Mouse (Mus musculus) heart, adult 2 months (tissue): Measurements from ENCODE around the gene Perm1. TPM values are rescaled to one million over a fixed set of nuclear protein-coding genes. Genes with fewer than 3 reads are reported as not detected.

Source experiments
- DNase-seq, 2 experiments: peaks; one replicate each; pipeline ENCODE4 v3.0.0; 2021
- H3K27ac ChIP-seq: fragments of 200-600 bp; 2 replicates; pipeline ENCODE4 v1.8.1; 2022
- H3K27me3 ChIP-seq: fragments of 200-500 bp; 2 replicates; pipeline ENCODE4 v1.6.1; 2012; ENCODE audit warnings: mild to moderate bottlenecking, low read length, inconsistent platforms, mixed read lengths; ENCODE audit not compliant: control insufficient read depth, insufficient read depth
- H3K36me3 ChIP-seq: fragments of 200-500 bp; 2 replicates; pipeline ENCODE4 v1.6.1; 2012; ENCODE audit warnings: low read length, inconsistent platforms; ENCODE audit not compliant: control insufficient read depth, insufficient read depth
- H3K4me1 ChIP-seq: fragments of 200-500 bp; 2 replicates; pipeline ENCODE4 v1.6.1; 2011; ENCODE audit warnings: low read length; ENCODE audit not compliant: control insufficient read depth, insufficient read depth
- H3K4me3 ChIP-seq: fragments of 200-600 bp; 2 replicates; pipeline ENCODE4 v1.8.1; 2022
- H3K79me2 ChIP-seq: fragments of 200-500 bp; replicated peaks from 2 replicates; pipeline ENCODE4 v1.6.1; 2012; ENCODE audit warnings: mild to moderate bottlenecking, inconsistent platforms, low read length, moderate library complexity, mixed read lengths; ENCODE audit not compliant: control insufficient read depth, insufficient read depth
- H3K9ac ChIP-seq: fragments of 200-500 bp; 2 replicates; pipeline ENCODE4 v1.6.1; 2012; ENCODE audit warnings: low read depth, mild to moderate bottlenecking, control low read depth, inconsistent platforms, low read length, mixed read lengths
- CTCF ChIP-seq: fragments of 200-600 bp; IDR thresholded peaks from 2 replicates; pipeline ENCODE4 v1.8.1; 2022; ENCODE audit warnings: antibody characterized with exemption, mild to moderate bottlenecking, moderate library complexity
- EP300 ChIP-seq: fragments of 200-500 bp; IDR thresholded peaks from 2 replicates; pipeline ENCODE4 v1.6.1; 2011; ENCODE audit warnings: low read depth, low read length, control low read depth; ENCODE audit not compliant: insufficient read depth
- POLR2A ChIP-seq: fragments of 200-500 bp; IDR thresholded peaks from 2 replicates; pipeline ENCODE4 v1.6.1; 2011; ENCODE audit warnings: mild to moderate bottlenecking, low read depth, low read length, control low read depth; ENCODE audit not compliant: insufficient read depth
- WGBS: fragments of 180-500 bp; shearing (Covaris S2); methylation state at CpG from one replicate; pipeline ENCODE4 v1.1.7; 2018; 5-methylcytosine and 5-hydroxymethylcytosine counted together
- intact Hi-C: fragments of 180-260 bp; cut with DNase I; formaldehyde crosslinking; loops from one replicate; pipeline ENCODE4 v1.15.1; 2025
- polyA plus RNA-seq: library from polyadenylated mRNA; depleted of rRNA; stranded (reverse); fragments of >200 nt; gene quantifications from 2 replicates; pipeline ENCODE4 v1.2.3, GENCODE M21; 2012
- total RNA-seq, 2 experiments: library from RNA; stranded (reverse); gene quantifications; 2 replicates each; pipeline ENCODE4 v1.2.3; 2021

Gene Perm1
- total and polyA plus RNA-seq, 3 experiments: 163 to 332 (median 273) TPM

DNA sequence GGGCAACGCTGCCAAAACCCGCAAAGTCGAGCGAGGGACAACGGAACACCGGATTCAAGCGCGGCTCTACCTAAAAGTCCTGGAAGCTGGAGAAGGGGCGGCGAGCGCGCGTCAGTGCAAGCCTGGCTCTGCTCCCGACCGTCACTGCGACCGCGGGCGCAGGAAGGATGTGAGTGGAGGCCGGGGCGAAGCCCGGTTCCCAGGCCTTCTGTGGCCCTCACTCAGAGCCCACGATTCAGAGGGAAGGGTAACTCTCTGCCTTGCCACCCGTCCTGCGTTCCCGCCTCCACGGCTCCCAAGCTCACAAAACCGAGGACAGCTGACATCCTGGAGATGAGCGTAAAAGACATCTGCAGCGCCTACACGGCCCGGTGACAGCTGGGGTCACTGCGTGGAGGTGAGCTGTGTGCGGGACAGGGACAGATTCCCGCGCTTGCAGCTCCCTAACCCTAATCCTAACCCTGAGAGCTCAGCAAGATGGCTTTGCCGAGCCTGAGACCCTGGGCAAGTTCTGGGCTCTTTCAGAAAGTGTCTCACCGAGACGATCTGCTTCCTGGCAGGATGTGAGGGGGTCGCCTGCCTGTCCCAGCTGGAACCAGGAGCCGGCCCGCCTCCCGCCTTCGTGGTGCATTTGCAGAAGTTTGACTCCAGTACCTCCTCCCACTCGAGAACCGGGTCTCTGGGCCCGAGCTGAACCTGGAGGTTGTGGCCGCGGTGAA lies 12.1 kb upstream of the Perm1 start:
- peak; percentile 32 to 55 for DNase-seq
- H3K4me3 ChIP-seq: peak overlapping the region; percentile 80
- no peaks in the 10 kb centered on the region for H3K79me2 ChIP-seq
- intact Hi-C loops: loop anchor here (2.0 kb wide), 2 partner anchors 31 to 95 kb away; partner anchors contain the start of genes 9430015G10Rik and Plekhn1
- H3K4me1 ChIP-seq: peaks cover 16% of the 10 kb centered on the region
- TF ChIP-seq CTCF (no peak), POLR2A (no peak), EP300 (no peak)
- H3K27me3 ChIP-seq: no peaks in the 10 kb centered on the region
- WGBS: 2% methylated on average over 49 of the region's 49 CpGs
- H3K27ac ChIP-seq: peak overlapping the region; percentile 91
- peaks cover 2% of the 10 kb centered on the region; the same call in 1 of the 2 replicates for H3K36me3 ChIP-seq
- H3K9ac ChIP-seq: peak overlapping the region; percentile 81

DNA sequence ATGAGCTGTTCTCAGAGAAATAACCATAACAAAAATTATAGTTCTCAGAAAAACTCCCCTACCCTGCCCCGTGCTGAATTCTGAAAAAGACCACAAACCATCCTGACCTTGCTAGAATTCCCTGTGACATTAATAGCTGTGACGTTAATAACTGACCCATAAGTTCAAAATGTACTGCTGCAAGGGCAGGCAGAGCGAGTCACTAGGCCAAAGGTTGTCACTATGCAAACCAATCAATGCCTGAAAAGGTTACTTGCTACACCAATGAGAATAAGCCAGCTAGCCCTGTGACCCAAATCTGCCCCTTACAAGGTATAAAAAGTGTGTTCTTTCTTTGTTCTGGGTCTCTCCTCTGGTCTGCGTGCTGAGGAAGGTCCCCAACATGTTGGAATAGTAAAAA lies 6.8 kb upstream of the Perm1 start:
- no peak for TF ChIP-seq POLR2A
- no peak for TF ChIP-seq CTCF
- TF ChIP-seq EP300: no peak
- intact Hi-C loops: no loop called here
- Histone ChIP-seq H3K4me3 (no peak overlapping the region), H3K27me3 (no peaks in the 10 kb centered on the region), H3K27ac (no peak overlapping the region), H3K9ac (no peak overlapping the region), H3K4me1 (peaks cover 7% of the 10 kb centered on the region), H3K79me2 (no peaks in the 10 kb centered on the region), H3K36me3 (peaks cover 2% of the 10 kb centered on the region; the same call in 1 of the 2 replicates)
- no peak for DNase-seq
- 92% methylated on average over 4 of the region's 4 CpGs for whole genome bisulfite sequencing

DNA sequence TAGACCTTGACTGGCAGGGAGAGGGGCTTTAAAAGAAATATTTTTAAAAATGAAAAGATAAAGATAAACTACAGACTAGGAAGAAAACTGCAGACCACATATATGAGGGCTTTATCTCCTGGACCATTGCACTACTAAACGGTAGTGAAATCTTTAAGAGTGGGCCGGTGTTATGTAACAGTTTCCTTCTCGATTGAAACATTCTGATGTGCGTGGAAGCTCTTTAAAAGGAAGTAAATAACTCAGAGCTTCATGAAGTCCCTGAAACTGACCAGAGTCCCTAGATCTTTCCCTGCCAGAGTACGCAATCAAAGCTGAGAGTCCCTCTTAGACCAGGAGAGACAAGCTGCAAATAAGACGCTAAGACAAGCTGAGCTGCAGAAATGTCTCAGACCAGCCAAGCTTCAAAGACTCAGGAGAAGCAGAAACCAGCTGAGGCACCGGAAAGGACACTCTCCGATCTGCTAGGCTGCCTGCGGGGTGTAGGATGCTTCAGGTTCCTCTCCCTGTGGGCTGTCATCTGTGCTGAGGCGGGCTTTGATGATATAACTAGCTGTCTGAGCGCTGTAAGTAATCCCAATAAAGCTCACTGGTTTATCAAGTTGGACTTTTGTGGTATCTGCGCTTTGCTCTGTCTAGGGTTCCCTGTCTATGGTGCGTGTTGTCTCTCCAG lies 5.6 kb upstream of the Perm1 start:
- 65% methylated on average over 13 of the region's 13 CpGs for WGBS
- Histone ChIP-seq H3K9ac (no peak overlapping the region), H3K36me3 (peaks cover 2% of the 10 kb centered on the region; the same call in 1 of the 2 replicates), H3K4me3 (no peak overlapping the region), H3K27ac (no peak overlapping the region), H3K79me2 (no peaks in the 10 kb centered on the region), H3K27me3 (no peaks in the 10 kb centered on the region), H3K4me1 (peaks cover 3% of the 10 kb centered on the region)
- no peak for TF ChIP-seq EP300
- no peak for TF ChIP-seq CTCF
- no peak for TF ChIP-seq POLR2A
- intact Hi-C loops: no loop called here
- DNase-seq: no peak

DNA sequence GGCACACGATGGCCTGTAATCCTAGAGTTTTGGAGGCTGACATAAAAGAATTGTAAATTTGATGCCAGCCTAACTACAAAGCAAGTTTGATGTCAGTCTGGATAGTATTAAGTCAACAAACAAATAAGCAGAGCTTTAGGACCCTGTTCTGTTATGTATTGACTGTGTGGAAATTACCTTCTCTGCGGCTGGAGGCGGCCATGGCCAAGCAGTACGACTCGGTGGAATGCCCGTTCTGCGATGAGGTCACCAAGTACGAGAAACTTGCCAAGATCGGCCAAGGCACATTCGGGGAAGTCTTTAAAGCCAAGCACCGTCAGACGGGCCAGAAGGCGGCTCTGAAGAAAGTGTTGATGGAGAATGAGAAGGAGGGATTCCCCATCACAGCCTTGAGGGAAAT lies 2.5 kb upstream of the Perm1 start:
- Histone ChIP-seq H3K27me3 (no peaks in the 10 kb centered on the region), H3K4me3 (no peak overlapping the region), H3K36me3 (no peaks in the 10 kb centered on the region), H3K27ac (no peak overlapping the region), H3K4me1 (no peaks in the 10 kb centered on the region), H3K79me2 (no peaks in the 10 kb centered on the region), H3K9ac (no peak overlapping the region)
- intact Hi-C loops: no loop called here
- WGBS: 90% methylated on average over 13 of the region's 13 CpGs
- no peak for DNase-seq
- no peak for TF ChIP-seq CTCF
- no peak for TF ChIP-seq EP300
- TF ChIP-seq POLR2A: no peak

DNA sequence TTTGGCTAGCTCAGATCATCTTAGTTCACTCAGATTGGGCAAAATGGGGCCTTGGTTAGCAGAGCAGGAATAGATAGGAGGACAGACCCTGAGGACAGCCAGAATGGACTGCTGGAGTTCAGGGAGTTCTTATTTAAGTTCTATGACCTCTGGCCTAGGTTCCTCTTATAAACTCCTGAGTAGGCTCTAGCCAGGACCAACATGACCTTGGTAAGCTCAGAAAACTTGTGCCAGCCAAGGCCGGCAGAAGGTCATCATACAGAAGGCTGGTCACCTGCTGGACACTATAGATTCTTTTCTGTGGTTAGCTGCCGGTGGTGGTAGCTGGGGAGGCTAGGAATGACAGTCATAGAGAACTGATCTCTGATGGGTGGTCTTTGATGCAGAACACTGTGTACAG lies 528 bp downstream of the Perm1 start:
- no peak for TF ChIP-seq CTCF
- no peak for TF ChIP-seq EP300
- TF ChIP-seq POLR2A: no peak
- DNase-seq: no peak
- Histone ChIP-seq H3K9ac (peak overlapping the region; percentile 66), H3K36me3 (0 out of 2 replicates have a peak, but pooled peaks cover 2% of the 10 kb centered on the region), H3K4me3 (peak overlapping the region; percentile 51), H3K4me1 (no peaks in the 10 kb centered on the region), H3K27ac (peak overlapping the region; percentile 93), H3K79me2 (no peaks in the 10 kb centered on the region), H3K27me3 (no peaks in the 10 kb centered on the region)
- intact Hi-C loops: loop anchor here (5.0 kb wide), 1 partner anchor 44 kb away; no protein-coding TSS in a partner anchor
- 54% methylated on average over 2 of the region's 2 CpGs for WGBS

DNA sequence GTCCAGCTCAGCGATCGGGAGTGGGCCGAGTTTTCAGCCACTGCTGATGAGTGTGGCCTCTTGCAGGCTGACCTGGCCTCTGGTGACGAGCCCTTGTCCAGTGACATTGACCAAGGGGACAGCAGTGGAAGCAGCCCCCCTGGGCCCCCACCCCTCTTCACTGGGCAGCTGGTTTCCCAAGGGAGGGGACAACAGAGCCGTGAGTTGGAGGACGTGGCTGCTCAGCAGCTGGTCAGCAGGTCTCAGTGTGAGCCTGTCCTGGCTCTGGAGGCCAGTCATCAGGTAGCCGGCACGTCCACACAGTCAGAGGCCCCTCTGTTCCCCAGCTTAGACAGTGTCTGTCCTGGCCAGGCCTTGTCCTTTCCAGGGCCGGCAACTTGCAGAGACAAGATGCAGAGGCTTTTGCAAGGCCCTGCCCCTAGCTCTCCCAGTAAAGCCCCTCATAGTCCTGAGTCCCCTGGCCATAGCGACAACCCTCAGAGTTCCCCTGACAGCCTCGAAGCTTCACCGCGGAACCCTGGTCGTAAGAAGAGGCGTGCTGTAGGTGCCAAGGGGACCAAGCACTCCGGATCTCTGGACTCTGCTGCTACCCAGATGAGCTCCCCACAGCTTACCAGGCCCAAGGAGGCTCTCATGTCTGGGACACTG lies 1.5 kb downstream of the Perm1 start:
- WGBS: 55% methylated on average over 16 of the region's 16 CpGs
- peak overlapping the region; percentile 93 for H3K27ac ChIP-seq
- peak overlapping the region; percentile 51 for H3K4me3 ChIP-seq
- intact Hi-C loops: loop anchor here (5.0 kb wide), 1 partner anchor 45 kb away; no protein-coding TSS in a partner anchor
- H3K27me3 ChIP-seq: no peaks in the 10 kb centered on the region
- peak; percentile 48 to 61 for DNase-seq
- H3K79me2 ChIP-seq: no peaks in the 10 kb centered on the region
- TF ChIP-seq POLR2A: peak; percentile 69; the same call in 1 of the 2 replicates
- no peak for TF ChIP-seq CTCF
- TF ChIP-seq EP300: 0 out of 2 replicates have a peak, but pooled peaks have one; percentile 14
- peak overlapping the region; percentile 57 for H3K9ac ChIP-seq
- H3K36me3 ChIP-seq: 0 out of 2 replicates have a peak, but pooled peaks cover 2% of the 10 kb centered on the region
- no peaks in the 10 kb centered on the region for H3K4me1 ChIP-seq
